Mouse (Mus musculus): ENCODE measurements around the gene P2rx7.

DNA sequence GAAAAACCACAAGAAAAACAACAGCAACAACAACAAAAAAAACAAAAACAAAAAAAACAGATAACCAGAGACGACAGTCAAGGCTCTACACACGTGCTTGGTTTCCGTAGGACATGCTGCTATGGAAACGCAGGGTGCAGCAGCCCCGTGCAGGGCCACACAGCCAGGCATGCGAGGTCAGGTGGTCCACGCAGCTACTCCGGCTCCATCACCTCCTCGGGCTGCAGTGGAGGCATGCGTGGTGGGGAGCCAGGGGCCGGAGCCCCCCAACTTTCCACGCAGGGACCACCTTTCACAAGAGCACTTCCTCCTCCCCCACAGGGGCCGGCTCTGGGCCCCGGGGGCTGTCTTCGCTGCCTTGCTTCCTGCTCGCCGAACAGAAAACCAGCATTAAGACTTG lies 90.2 kb downstream of the P2rx7 start:
- TF ChIP-seq POLR2A (IDR thresholded peaks at IDR 0.05; ENCODE audit: extremely low read depth, insufficient read depth, low read length) = no peak
- no peak for TF ChIP-seq CTCF (IDR thresholded peaks at IDR 0.05; ENCODE audit: extremely low read depth, insufficient read depth, low read length)

Measured in cortical plate, adult 2 months (tissue).